Mouse (Mus musculus) kidney, adult 2 months (tissue): Measurements from ENCODE around the gene Zic2. TPM values are rescaled to one million over a fixed set of nuclear protein-coding genes. Genes with fewer than 3 reads are reported as not detected.

Experiments used
- DNase-seq: peaks from one replicate; pipeline ENCODE4 v3.0.0; 2021
- H3K27ac ChIP-seq: fragments of 200-500 bp; 2 replicates; pipeline ENCODE4 v1.5.1; 2012; ENCODE audit warnings: low read depth, low read length, control low read depth, inconsistent platforms; ENCODE audit not compliant: insufficient read depth
- H3K27me3 ChIP-seq: fragments of 200-500 bp; replicated peaks from 2 replicates; pipeline ENCODE4 v1.6.1; 2012; ENCODE audit warnings: mild to moderate bottlenecking, moderate library complexity, low read length, inconsistent platforms; ENCODE audit not compliant: control insufficient read depth, insufficient read depth
- H3K36me3 ChIP-seq: fragments of 200-500 bp; 2 replicates; pipeline ENCODE4 v1.6.1; 2012; ENCODE audit warnings: mild to moderate bottlenecking, moderate library complexity, low read length, inconsistent platforms; ENCODE audit not compliant: control insufficient read depth, insufficient read depth
- H3K4me1 ChIP-seq: fragments of 200-500 bp; 2 replicates; pipeline ENCODE4 v1.6.1; 2011; ENCODE audit warnings: low read length; ENCODE audit not compliant: control insufficient read depth, insufficient read depth
- H3K4me3 ChIP-seq: fragments of 200-500 bp; 2 replicates; pipeline ENCODE4 v1.5.1; 2011; ENCODE audit warnings: mild to moderate bottlenecking, low read depth, low read length, control low read depth; ENCODE audit not compliant: insufficient read depth
- CTCF ChIP-seq: fragments of 200-500 bp; conservative IDR thresholded peaks from 2 replicates; pipeline ENCODE4 v1.5.1; 2011; ENCODE audit warnings: low read depth, mild to moderate bottlenecking, control low read depth, low read length, moderate library complexity, mixed read lengths; ENCODE audit not compliant: insufficient read depth, insufficient read length
- POLR2A ChIP-seq: fragments of 200-500 bp; IDR thresholded peaks from one replicate; pipeline ENCODE4 v1.6.1; 2011; ENCODE audit warnings: low read depth, low read length, control low read depth
- WGBS: fragments of 180-500 bp; shearing (Covaris S2); methylation state at CpG from one replicate; pipeline ENCODE4 v1.1.7; 2018; 5-methylcytosine and 5-hydroxymethylcytosine counted together
- polyA plus RNA-seq: library from polyadenylated mRNA; depleted of rRNA; stranded (reverse); fragments of >200 nt; gene quantifications from 2 replicates; pipeline ENCODE4 v1.2.3, GENCODE M21; 2012

Gene Zic2
- polyA plus RNA-seq, 1 experiment = not detected

DNA sequence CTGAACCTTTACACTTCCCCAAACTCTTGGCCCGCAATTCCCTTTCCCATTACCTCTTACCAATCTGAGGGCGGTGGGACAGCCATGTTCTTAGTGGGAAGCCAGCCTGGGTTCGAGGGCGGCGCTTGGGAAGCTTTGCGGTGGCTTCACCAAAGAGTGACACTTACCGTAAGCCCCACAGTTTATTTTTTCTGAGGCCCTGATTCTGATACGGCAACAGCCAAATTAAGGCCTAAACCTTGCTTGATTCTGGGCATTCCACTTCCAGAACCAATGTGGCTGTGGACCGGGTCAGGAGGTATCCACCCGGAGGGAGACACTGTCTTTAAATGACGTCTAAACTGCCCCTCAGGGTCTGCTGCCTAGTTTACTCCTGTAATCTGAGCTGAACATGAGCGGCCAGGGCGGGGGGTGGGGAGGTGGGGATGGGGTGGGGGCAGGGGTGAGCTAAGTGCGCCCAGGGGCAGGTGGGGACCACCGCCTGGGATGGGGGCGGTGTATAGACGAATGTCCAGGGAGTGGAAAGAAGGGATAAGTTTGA, 2.0 kb upstream of the Zic2 start:
- H3K27ac ChIP-seq = no peak overlapping the region
- H3K4me3 ChIP-seq = no peak overlapping the region
- TF ChIP-seq POLR2A (no peak), CTCF (no peak)
- DNase-seq = no peak
- 6% methylated on average over 17 of the region's 17 CpGs for WGBS
- H3K4me1 ChIP-seq = no peaks in the 10 kb centered on the region
- no peaks in the 10 kb centered on the region for H3K36me3 ChIP-seq
- H3K27me3 ChIP-seq = peaks cover 17% of the 10 kb centered on the region

DNA sequence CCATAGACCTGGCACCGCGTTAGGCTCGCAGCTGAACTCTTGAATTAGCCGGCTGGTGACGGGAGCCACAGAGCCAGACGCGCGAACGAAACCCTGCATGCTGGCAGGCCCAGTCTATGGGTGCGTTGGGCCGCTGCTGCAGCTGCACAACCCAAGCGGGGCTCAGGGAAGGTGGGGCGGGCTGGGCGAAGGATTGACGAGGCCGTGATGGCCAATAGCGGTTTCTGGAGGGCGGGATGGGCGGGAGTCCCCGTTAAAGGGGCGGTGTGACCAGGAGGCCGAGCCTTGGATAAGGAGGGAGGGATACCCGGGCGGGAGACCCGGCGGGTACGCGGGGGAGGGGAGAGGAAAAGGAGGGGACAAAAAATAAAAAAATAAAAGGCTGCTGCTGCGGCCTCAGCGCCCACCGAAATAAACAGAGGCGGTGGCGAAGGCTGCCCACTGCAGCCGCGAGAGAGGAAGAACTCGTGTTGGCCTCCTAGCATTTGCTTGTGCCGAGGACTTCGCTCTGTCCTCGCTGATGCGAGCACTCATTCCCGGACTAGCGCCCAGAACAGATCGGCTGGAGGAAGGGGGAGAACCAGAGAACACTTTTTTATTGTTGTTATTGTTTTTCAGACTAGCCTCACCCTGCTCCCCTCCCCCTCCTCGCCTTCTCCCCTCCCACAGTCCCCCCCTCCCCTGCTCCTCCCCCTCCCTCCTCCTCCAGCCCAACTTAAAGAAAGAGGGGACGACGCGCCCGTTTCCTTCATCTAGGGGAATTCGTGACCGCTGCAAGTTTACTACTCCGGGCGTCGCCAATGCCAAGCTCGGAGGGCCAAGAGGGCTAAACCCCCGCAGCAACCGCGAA, 969 bp upstream of the Zic2 start:
- H3K27me3 ChIP-seq = peaks cover 23% of the 10 kb centered on the region
- H3K4me1 ChIP-seq = no peaks in the 10 kb centered on the region
- no peak for DNase-seq
- WGBS = 2% methylated on average over 57 of the region's 57 CpGs
- H3K27ac ChIP-seq = no peak overlapping the region
- no peak overlapping the region for H3K4me3 ChIP-seq
- TF ChIP-seq CTCF (no peak), POLR2A (no peak)
- H3K36me3 ChIP-seq = no peaks in the 10 kb centered on the region

DNA sequence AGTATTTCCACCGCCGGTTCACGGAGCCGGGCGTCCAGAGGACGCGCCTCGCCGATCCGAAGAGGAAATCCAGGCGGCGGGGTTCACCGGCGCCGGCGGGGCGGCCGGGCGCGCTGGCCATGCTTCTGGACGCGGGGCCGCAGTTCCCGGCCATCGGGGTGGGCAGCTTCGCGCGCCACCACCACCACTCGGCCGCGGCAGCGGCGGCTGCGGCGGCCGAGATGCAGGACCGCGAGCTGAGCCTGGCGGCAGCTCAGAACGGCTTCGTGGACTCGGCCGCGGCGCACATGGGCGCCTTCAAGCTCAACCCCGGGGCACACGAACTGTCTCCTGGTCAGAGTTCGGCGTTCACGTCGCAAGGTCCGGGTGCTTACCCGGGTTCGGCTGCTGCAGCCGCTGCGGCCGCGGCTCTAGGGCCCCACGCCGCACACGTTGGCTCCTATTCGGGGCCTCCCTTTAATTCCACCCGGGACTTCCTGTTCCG, 364 bp downstream of the Zic2 start:
- H3K27ac ChIP-seq = no peak overlapping the region
- no peaks in the 10 kb centered on the region for H3K36me3 ChIP-seq
- peak; percentile 27 for DNase-seq
- no peaks in the 10 kb centered on the region for H3K4me1 ChIP-seq
- peaks cover 23% of the 10 kb centered on the region for H3K27me3 ChIP-seq
- TF ChIP-seq POLR2A (no peak), CTCF (no peak)
- H3K4me3 ChIP-seq = peak overlapping the region; percentile 26; the same call in 1 of the 2 replicates
- under 1% methylated on average over 63 of the region's 65 CpGs for WGBS

GRCm38 (mm10) chr14:122476041-122476821, 996 bp downstream of the Zic2 start:
- WGBS = 3% methylated on average over 62 of the region's 62 CpGs
- no peak overlapping the region for H3K4me3 ChIP-seq

GRCm38 (mm10) chr14:122476822-122477215, 1.6 kb downstream of the Zic2 start:
- 7% methylated on average over 18 of the region's 18 CpGs for WGBS

More at GRCm38 (mm10) chr14:122476041-122476821, 996 bp downstream of the Zic2 start:
- Histone ChIP-seq H3K4me1 (no peaks in the 10 kb centered on the region), H3K27me3 (peaks cover 24% of the 10 kb centered on the region), H3K27ac (no peak overlapping the region), H3K36me3 (no peaks in the 10 kb centered on the region)
- peak; percentile 26 for DNase-seq
- TF ChIP-seq POLR2A (no peak), CTCF (no peak)

GRCm38 (mm10) chr14:122477261-122477671, 2.0 kb downstream of the Zic2 start:
- Histone ChIP-seq H3K36me3 (no peaks in the 10 kb centered on the region), H3K27me3 (peaks cover 23% of the 10 kb centered on the region), H3K4me1 (no peaks in the 10 kb centered on the region), H3K27ac (no peak overlapping the region), H3K4me3 (no peak overlapping the region)
- TF ChIP-seq POLR2A (no peak), CTCF (no peak)
- no peak for DNase-seq
- 9% methylated on average over 20 of the region's 20 CpGs for WGBS

More at GRCm38 (mm10) chr14:122476822-122477215, 1.6 kb downstream of the Zic2 start:
- H3K27ac ChIP-seq = no peak overlapping the region
- peaks cover 23% of the 10 kb centered on the region for H3K27me3 ChIP-seq
- no peaks in the 10 kb centered on the region for H3K36me3 ChIP-seq
- no peak overlapping the region for H3K4me3 ChIP-seq
- TF ChIP-seq POLR2A (no peak), CTCF (no peak)
- no peaks in the 10 kb centered on the region for H3K4me1 ChIP-seq
- DNase-seq = no peak
